Mouse (Mus musculus) left cerebral cortex, adult 2 months (tissue): ENCODE results near the gene Rcc1l. TPM values are rescaled to one million over a fixed set of nuclear protein-coding genes. Genes with fewer than 3 reads are reported as not detected.

Source experiments
- DNase-seq, 2 experiments: peaks; one replicate each; pipeline ENCODE4 v3.0.0; 2021 to 2022; ENCODE audit warnings: low spot score in 2 of 2, mixed read lengths in 1 of 2; ENCODE audit errors: extremely low spot score in 1 of 2
- H3K27ac ChIP-seq: fragments of 200-600 bp; 2 replicates; pipeline ENCODE4 v1.8.1; 2022
- H3K4me3 ChIP-seq: fragments of 200-600 bp; 2 replicates; pipeline ENCODE4 v1.8.1; 2022
- CTCF ChIP-seq: fragments of 200-600 bp; IDR thresholded peaks from 2 replicates; pipeline ENCODE4 v1.8.1; 2022; ENCODE audit warnings: antibody characterized with exemption, mild to moderate bottlenecking, moderate library complexity
- intact Hi-C: fragments of 180-260 bp; cut with DNase I; formaldehyde crosslinking; loops from one replicate; pipeline ENCODE4 v1.15.1; 2025
- total RNA-seq, 2 experiments: library from RNA; stranded (reverse); gene quantifications; 2 replicates each; pipeline ENCODE4 v1.2.3; 2021

Rcc1l gene
- total RNA-seq, 2 experiments from 2014 or later: 15.4 to 19.2 TPM

DNA sequence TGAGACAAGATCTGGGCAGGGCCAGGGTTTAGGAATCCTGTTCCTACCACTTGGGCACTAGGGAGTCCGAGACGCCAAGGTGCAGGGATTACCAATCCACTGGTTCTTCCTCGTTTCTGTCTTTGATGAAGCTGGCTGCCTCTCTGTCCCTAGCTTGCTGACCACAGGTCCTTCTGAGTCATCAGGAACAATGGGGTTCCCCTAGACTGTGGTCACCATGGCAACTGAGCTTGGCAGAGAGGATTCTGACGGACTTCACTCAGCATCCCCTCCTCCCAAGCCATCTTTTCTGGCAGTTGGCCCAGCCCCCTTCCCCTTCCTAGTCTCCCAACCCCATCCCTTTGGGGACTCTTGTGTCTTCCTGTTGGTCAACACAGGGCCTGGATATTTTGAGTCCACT lies 45.0 kb downstream of the Rcc1l start:
- no peak overlapping the region for H3K4me3 ChIP-seq
- no peak for DNase-seq
- TF ChIP-seq CTCF: no peak
- no peak overlapping the region for H3K27ac ChIP-seq
- intact Hi-C loops: no loop called here

DNA sequence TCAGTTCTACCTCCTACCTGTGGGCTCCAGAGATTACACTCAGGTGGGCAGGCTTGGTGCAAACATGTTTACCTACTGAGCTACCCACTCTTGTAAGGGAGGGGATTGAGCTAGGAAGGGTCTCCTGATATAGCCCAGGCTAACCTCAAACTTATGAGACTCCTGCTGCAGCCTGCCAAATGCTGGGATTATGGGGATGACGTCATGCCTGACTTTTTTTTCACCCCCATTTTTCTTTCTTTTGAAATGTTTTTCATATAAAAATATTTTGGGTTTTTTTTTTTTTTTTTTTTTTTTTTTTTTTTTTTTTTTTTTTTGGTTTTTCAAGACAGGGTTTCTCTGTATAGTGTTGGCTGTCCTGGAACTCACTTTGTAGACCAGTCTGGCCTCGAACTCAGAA lies 50.3 kb downstream of the Rcc1l start:
- no peak for DNase-seq
- intact Hi-C loops: no loop called here
- TF ChIP-seq CTCF: no peak
- no peak overlapping the region for H3K4me3 ChIP-seq
- no peak overlapping the region for H3K27ac ChIP-seq

DNA sequence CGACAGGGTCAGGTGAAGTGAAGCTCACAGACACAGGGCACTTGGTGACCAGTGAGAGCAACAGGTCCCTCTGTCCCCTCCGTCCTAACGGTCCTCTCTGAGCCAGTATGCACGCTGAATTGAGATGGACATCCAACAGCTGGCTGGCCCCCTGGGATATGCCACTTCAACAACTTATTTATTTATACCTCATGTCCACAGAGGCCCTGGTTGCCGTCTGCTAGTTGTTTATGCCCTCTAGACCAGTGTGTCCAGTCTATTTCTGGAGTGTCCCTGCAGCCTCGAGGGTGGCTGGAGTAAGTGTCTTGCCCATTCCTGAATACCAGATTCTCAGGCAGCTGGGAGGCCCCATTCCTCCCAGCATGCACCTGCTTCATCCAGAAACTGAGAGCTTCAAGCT lies 52.7 kb downstream of the Rcc1l start:
- DNase-seq: no peak
- no peak for TF ChIP-seq CTCF
- H3K4me3 ChIP-seq: no peak overlapping the region
- intact Hi-C loops: no loop called here
- no peak overlapping the region for H3K27ac ChIP-seq

DNA sequence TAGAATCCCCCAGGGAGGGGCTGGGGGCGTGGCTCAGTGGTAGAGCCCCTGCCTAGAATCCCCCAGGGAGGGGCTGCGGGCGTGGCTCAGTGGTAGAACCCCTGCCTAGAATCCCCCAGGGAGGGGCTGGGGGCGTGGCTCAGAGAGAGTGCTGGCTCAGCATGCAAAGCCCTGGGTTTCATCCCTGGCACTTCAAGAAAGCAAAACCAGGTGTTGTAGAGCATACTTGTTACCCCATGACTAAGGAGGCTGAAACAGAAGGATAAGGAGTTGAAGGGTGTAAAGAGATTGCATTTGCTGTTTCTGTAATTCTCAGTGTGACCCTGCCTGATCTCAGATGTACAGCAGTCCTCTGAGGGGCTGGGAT lies 54.7 kb downstream of the Rcc1l start:
- DNase-seq: no peak
- Histone ChIP-seq H3K27ac (no peak overlapping the region), H3K4me3 (no peak overlapping the region)
- no peak for TF ChIP-seq CTCF
- intact Hi-C loops: no loop called here

- Histone ChIP-seq H3K4me3 (no peak overlapping the region), H3K27ac (no peak overlapping the region)
- no peak for DNase-seq
- intact Hi-C loops: no loop called here
- no peak for TF ChIP-seq CTCF
Observed at GRCm38 (mm10) chr5:134121138-134121892, 55.3 kb downstream of the Rcc1l start.

GRCm38 (mm10) chr5:134120135-134120534 lies 56.4 kb downstream of the Rcc1l start:
- intact Hi-C loops: no loop called here
- H3K27ac ChIP-seq: no peak overlapping the region
- TF ChIP-seq CTCF: no peak
- DNase-seq: no peak
- no peak overlapping the region for H3K4me3 ChIP-seq

GRCm38 (mm10) chr5:134119481-134120120 lies 57.0 kb downstream of the Rcc1l start:
- no peak for TF ChIP-seq CTCF
- no peak for DNase-seq
- H3K4me3 ChIP-seq: no peak overlapping the region
- H3K27ac ChIP-seq: no peak overlapping the region
- intact Hi-C loops: no loop called here

DNA sequence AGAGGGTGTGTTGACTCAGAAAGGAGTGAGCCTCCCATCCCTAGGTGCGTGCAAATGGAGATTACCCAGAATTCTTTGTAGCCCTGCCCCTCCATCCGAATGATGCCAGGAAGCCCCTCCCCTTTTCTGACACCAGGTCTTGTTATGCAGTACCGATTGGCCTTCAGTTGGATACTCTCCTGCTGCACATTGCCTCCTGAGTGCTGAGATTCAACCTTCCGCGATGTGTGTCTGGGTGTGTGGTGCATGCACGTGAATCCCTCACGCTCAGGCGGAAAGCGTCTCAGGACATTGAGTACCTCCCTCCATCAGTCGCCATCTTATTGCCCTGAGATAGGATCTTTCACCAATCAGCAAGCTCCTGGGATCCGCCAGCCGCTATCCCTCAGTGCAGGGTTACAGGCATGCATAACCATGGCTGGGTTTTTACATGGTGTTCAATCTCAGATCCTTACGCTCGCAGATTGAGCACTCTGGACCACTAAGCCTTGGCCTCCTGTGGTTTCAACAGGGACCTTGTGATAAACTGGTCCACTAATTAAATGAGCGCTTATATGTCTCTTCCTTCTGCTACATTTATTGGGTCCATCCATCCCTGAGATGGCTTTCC lies 57.7 kb downstream of the Rcc1l start:
- Histone ChIP-seq H3K27ac (no peak overlapping the region), H3K4me3 (no peak overlapping the region)
- no peak for DNase-seq
- TF ChIP-seq CTCF: no peak
- intact Hi-C loops: no loop called here

DNA sequence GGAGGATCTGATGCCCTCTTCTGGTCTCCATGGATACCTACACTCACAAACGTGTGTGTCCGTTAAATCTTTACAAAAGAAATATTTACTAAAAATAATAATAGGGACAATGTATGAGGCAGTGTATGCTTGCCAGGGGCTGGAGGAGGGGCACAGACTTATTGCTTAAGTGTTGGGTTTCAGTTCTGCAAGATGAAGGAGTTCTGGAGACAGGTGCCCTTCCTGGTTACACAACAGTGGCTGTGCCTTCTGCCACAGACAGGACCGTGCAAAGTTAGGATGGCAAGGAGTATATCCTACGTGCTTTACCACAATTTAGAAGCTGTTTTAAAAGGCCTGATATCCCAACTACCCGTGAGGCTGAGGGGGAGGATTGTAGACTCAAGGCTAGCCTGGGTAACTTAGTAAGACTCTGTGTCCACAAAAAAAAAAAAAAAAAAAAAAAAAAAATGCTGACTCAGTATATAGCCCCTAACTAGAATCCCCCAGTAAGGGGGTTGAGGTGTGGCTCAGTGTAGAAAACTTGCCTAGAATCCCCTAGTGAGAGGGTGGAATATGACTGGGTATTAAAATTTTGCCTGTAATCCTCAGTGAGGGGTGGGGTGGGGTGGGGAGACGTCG lies 60.8 kb downstream of the Rcc1l start:
- Histone ChIP-seq H3K4me3 (no peak overlapping the region), H3K27ac (no peak overlapping the region)
- intact Hi-C loops: no loop called here
- DNase-seq: no peak
- TF ChIP-seq CTCF: no peak

DNA sequence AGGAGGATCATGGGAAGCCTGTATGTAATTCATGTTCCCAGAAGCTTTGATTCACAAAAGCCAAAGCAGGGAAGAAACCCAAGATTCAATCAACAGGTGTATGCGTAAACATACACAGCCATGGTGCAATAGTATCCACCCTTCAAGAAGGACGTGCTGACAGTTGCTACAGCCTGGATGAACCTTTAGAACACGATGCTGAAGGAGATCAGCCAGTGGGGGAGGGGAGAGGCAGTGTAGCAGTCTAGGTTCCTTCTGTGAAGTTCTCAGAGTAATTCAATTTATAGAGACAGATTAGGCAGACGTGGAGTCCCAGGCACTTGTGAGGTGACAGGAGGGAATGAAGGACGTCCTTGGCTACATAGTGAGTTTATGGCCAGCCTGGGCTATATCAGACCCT lies 61.6 kb downstream of the Rcc1l start:
- no peak for TF ChIP-seq CTCF
- DNase-seq: no peak
- Histone ChIP-seq H3K27ac (no peak overlapping the region), H3K4me3 (no peak overlapping the region)
- intact Hi-C loops: no loop called here

DNA sequence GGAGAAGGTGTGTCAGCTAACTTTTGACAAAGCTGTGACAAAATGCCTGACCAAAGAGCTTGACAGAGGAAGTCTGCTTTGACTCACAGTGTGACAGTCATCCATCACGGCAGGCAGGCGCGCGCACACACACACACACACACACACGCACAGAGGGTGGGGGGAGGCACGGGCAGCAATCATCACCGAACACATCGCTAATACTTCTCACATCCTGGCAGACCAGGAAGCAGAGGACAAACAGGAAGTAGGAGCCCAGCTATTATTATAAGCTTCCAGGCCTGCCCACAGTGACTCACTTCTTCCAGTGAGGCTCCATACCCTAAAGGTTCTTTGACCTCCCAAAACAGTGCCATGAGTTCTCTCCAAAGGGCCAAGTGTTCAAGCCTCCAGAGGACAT lies 70.7 kb downstream of the Rcc1l start:
- TF ChIP-seq CTCF: no peak
- no peak overlapping the region for H3K27ac ChIP-seq
- intact Hi-C loops: no loop called here
- H3K4me3 ChIP-seq: no peak overlapping the region
- DNase-seq: no peak

DNA sequence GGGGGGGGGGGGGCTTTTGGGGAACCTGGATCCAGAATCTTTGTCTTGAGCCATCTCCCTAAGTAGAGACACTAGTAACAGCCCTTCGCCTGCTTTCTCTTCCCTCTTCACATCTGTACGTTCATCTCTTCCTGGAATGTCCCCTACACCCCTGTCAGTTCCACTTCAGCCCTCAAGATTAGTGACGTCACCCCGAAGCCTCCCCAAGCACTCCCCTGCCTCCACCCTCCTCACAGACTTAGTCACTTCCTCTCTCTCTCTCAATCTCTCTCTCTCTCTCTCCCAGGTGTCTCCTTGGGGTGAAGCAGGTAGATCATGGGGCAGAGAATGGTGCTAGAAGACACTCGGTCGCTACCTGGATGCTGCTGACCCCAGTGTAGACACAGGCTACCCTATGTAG lies 73.9 kb downstream of the Rcc1l start:
- no peak for DNase-seq
- H3K27ac ChIP-seq: no peak overlapping the region
- intact Hi-C loops: no loop called here
- H3K4me3 ChIP-seq: no peak overlapping the region
- TF ChIP-seq CTCF: no peak
